Mouse (Mus musculus): ENCODE results near the gene Zfp951. TPM values are rescaled to one million over a fixed set of nuclear protein-coding genes. Genes with fewer than 3 reads are reported as not detected.

The Zfp951 gene
- total RNA-seq (2023), result 1 to 10 TPM; 1.2 to 1.8 TPM

DNA sequence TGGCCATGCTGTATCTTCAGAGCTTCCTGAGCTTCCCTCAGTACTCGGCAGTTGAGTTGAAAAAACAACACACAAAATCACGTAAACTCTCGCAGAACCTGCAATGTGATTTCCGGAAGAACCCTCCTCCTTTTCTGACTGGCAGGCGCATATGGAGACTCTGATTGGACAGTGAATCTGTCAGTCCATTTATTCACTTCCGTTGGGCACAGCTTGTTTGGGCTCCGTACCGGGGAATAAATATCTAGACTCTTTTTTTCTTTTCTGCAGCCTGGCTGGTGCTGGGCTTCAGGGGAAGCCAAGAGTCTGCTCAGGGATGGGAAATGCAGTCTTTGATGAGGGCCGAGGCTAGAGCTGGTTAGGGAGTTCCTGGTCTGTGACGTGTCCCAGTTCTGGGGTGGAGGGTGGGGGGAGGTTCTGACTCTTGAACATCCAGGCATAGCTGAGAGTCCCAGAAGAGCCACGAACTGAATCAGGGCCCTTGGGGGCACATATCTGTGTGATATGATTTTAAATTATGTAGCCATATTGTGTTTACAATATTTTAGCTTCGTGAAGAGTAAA lies at the start of gene Zfp951:
Zfp951 (minus strand) TSS at position 109 of the 564 bp plus-strand sequence.

Other genes starting within 250 kb of the Zfp951 start
- gene Abcg3, start 122.6 kb upstream of the Zfp951 start, total RNA-seq (2023), result 1 to 10 TPM; 1.2 to 1.8 TPM